Mouse (Mus musculus): Measurements from ENCODE around the gene Olfr1396. TPM values are rescaled to one million over a fixed set of nuclear protein-coding genes. Genes with fewer than 3 reads are reported as not detected.

The Olfr1396 gene
- 5.0 TPM for polyA plus RNA-seq (2014; fragmentation: Illumina TruSeq; extraction: RNeasy Lipid Tissue Mini Kit (QIAGEN cat#74804); ENCODE audit: low read depth, low replicate concordance)

DNA sequence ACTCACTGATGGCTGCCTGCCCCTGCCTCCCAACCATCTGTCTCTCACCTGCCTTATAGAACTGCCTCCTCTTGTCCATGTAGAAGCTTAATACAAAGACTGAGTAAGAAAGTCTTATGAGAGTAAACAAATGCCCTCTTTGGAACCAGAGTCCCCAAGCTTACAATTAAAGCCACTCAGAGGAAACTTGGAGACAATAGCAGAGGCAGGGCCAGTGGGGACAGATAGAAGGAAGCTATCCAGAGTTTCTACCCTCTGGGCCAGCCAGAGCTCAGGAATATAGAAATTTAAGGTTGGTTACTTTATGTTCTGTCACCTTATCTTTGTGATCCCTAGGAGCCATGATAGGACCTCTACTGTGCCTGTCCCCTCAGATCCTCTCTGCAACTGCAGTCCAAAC, at the start of gene Olfr1396:
Gene Olfr1396, minus strand, starts transcription at position 101 of the 400 bp plus-strand sequence.

GRCm38 (mm10) chr11:49154077-49154476, 39.4 kb upstream of the Olfr1396 start, which contains the start of gene Olfr1394:
TSS of gene Olfr1394 (plus strand) at chr11:49154377.

DNA sequence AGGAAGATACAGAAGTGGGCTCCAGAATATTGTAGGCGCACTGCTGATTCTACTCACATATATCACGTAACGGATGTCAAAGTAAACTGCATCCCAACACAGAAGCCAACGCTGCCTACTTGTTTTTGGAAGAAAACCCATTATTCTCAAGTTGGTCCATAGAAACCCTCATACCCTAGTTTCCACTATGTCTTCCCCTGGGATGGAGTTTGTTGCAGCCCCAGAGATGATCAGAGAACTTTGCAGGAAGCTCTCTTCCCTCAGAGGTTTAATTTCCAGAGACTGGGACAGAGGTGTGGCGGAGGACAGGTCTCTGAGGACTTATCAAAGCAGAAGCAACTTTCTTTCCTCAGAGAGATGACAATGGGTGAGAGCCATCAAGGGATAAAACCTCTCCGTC, 27.3 kb upstream of the Olfr1396 start, which contains the start of gene Olfr1395:
Gene Olfr1395, plus strand, starts transcription at position 301 of the 400 bp plus-strand sequence.

DNA sequence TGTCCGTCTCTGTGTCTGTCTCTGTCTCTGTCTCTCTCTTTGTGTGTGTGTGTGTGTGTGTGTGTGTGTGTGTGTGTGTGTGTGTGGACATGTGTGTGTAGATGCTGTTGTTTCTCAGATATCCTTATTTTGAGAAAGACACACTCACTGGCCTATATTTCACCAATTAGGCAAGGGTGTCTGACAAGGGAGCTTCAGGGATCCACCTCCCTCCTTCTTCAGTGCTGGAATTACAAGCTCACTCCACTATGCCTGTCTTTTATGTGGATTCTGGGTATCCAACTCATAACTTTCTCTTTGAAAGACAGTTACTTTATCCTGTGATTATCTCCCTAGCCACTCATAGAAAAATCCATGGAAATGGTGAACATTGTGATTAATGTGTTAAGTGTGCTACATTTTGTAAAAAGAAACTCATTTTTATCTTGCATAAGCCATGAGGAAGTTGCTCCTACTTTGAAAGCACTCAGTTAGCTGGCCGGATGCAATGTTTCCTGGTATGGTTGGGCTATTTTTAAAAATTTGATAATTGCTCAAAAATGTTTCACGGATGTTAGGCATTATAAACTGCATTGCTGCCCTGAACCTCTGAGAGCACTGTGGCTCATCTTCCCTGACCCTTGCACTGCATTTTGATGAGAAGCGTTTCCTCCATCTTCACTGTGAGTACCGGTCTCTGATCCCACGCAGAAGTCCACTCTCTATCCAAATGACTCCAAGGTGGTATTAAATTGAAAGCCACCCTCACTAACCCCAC, 38.5 kb downstream of the Olfr1396 start, which contains the start of gene Ifi47:
Gene Ifi47, plus strand, starts transcription at position 587 of the 757 bp plus-strand sequence.

DNA sequence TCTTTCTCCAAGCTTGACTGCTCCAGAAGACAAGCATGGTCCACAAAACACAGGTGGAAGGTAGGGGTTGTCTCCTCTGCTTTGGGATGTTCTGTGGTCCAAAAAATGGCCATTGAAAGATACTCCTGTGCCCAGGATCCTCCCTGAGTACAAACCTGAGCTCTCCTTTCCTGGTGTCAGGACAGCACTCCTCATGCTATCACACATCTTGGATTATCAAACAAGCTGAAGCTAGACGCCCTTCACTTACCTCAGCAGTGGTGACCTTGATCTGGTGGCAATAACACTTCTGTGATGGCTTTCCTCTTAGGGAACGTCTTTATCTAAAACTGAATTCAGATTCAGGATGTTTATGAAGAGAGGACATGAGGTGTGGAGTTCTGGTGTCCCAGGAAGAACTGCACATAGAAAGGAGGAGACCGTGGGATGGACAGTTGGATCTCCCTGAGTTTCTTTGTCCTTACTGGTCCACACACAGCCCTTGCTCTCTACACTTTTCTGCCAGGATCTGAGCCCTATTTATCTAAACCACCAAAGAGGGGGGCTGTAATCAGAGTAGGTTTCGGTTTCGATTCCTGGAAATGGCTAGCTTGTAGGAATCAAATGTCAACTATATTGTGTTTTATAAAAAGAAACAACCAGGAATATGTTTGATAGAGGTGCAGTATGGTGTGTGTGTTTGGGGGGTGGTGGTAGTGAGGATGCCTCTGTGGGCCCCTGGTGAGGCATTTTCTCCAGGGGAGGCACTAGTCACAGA, 50.8 kb downstream of the Olfr1396 start, which contains the start of gene Tgtp2:
Gene Tgtp2, minus strand, starts transcription at position 494 of the 757 bp plus-strand sequence.

Other genes starting within 250 kb of the Olfr1396 start
- gene Irgm1, start 243.2 kb downstream of the Olfr1396 start, polyA plus RNA-seq (2014; fragmentation: Illumina TruSeq; extraction: RNeasy Lipid Tissue Mini Kit (QIAGEN cat#74804); ENCODE audit: low read depth, low replicate concordance), result 21.4 TPM
- gene Gm5431, start 212.7 kb downstream of the Olfr1396 start, polyA plus RNA-seq (2014; fragmentation: Illumina TruSeq; extraction: RNeasy Lipid Tissue Mini Kit (QIAGEN cat#74804); ENCODE audit: low read depth, low replicate concordance), result 0.58 TPM
- 2.5 TPM for gene Psme2b, start 168.7 kb downstream of the Olfr1396 start, polyA plus RNA-seq (2014; fragmentation: Illumina TruSeq; extraction: RNeasy Lipid Tissue Mini Kit (QIAGEN cat#74804); ENCODE audit: low read depth, low replicate concordance)
- gene Olfr56, start 136.0 kb downstream of the Olfr1396 start, polyA plus RNA-seq (2014; fragmentation: Illumina TruSeq; extraction: RNeasy Lipid Tissue Mini Kit (QIAGEN cat#74804); ENCODE audit: low read depth, low replicate concordance), result not detected
- 2.9 TPM for gene 9930111J21Rik1, start 135.5 kb downstream of the Olfr1396 start, polyA plus RNA-seq (2014; fragmentation: Illumina TruSeq; extraction: RNeasy Lipid Tissue Mini Kit (QIAGEN cat#74804); ENCODE audit: low read depth, low replicate concordance)
- gene Gm12185, start 122.6 kb downstream of the Olfr1396 start, polyA plus RNA-seq (2014; fragmentation: Illumina TruSeq; extraction: RNeasy Lipid Tissue Mini Kit (QIAGEN cat#74804); ENCODE audit: low read depth, low replicate concordance), result 0.26 TPM
- 7.1 TPM for gene Tgtp1, start 120.7 kb downstream of the Olfr1396 start, polyA plus RNA-seq (2014; fragmentation: Illumina TruSeq; extraction: RNeasy Lipid Tissue Mini Kit (QIAGEN cat#74804); ENCODE audit: low read depth, low replicate concordance)
- gene 9930111J21Rik2, start 63.6 kb downstream of the Olfr1396 start, polyA plus RNA-seq (2014; fragmentation: Illumina TruSeq; extraction: RNeasy Lipid Tissue Mini Kit (QIAGEN cat#74804); ENCODE audit: low read depth, low replicate concordance), result 6.3 TPM
- 10.2 TPM for gene Tgtp2, start 50.7 kb downstream of the Olfr1396 start, polyA plus RNA-seq (2014; fragmentation: Illumina TruSeq; extraction: RNeasy Lipid Tissue Mini Kit (QIAGEN cat#74804); ENCODE audit: low read depth, low replicate concordance)
- 3.8 TPM for gene Ifi47, start 38.3 kb downstream of the Olfr1396 start, polyA plus RNA-seq (2014; fragmentation: Illumina TruSeq; extraction: RNeasy Lipid Tissue Mini Kit (QIAGEN cat#74804); ENCODE audit: low read depth, low replicate concordance)
- gene Olfr1395, start 27.4 kb upstream of the Olfr1396 start, polyA plus RNA-seq (2014; fragmentation: Illumina TruSeq; extraction: RNeasy Lipid Tissue Mini Kit (QIAGEN cat#74804); ENCODE audit: low read depth, low replicate concordance), result not detected
- not detected for gene Olfr1394, start 39.5 kb upstream of the Olfr1396 start, polyA plus RNA-seq (2014; fragmentation: Illumina TruSeq; extraction: RNeasy Lipid Tissue Mini Kit (QIAGEN cat#74804); ENCODE audit: low read depth, low replicate concordance)
- gene Btnl9, start 72.3 kb upstream of the Olfr1396 start, polyA plus RNA-seq (2014; fragmentation: Illumina TruSeq; extraction: RNeasy Lipid Tissue Mini Kit (QIAGEN cat#74804); ENCODE audit: low read depth, low replicate concordance), result 34.1 TPM
- 28.4 TPM for gene Zfp62, start 88.4 kb upstream of the Olfr1396 start, polyA plus RNA-seq (2014; fragmentation: Illumina TruSeq; extraction: RNeasy Lipid Tissue Mini Kit (QIAGEN cat#74804); ENCODE audit: low read depth, low replicate concordance)
- gene Mgat1, start 129.3 kb upstream of the Olfr1396 start, polyA plus RNA-seq (2014; fragmentation: Illumina TruSeq; extraction: RNeasy Lipid Tissue Mini Kit (QIAGEN cat#74804); ENCODE audit: low read depth, low replicate concordance), result 49.3 TPM
- gene Olfr1393, start 163.4 kb upstream of the Olfr1396 start, polyA plus RNA-seq (2014; fragmentation: Illumina TruSeq; extraction: RNeasy Lipid Tissue Mini Kit (QIAGEN cat#74804); ENCODE audit: low read depth, low replicate concordance), result 1.9 TPM
- not detected for gene Olfr1392, start 170.4 kb upstream of the Olfr1396 start, polyA plus RNA-seq (2014; fragmentation: Illumina TruSeq; extraction: RNeasy Lipid Tissue Mini Kit (QIAGEN cat#74804); ENCODE audit: low read depth, low replicate concordance)
- gene Olfr10, start 189.9 kb upstream of the Olfr1396 start, polyA plus RNA-seq (2014; fragmentation: Illumina TruSeq; extraction: RNeasy Lipid Tissue Mini Kit (QIAGEN cat#74804); ENCODE audit: low read depth, low replicate concordance), result not detected
- gene Olfr1391, start 207.9 kb upstream of the Olfr1396 start, polyA plus RNA-seq (2014; fragmentation: Illumina TruSeq; extraction: RNeasy Lipid Tissue Mini Kit (QIAGEN cat#74804); ENCODE audit: low read depth, low replicate concordance), result not detected
- gene Olfr1390, start 220.3 kb upstream of the Olfr1396 start, polyA plus RNA-seq (2014; fragmentation: Illumina TruSeq; extraction: RNeasy Lipid Tissue Mini Kit (QIAGEN cat#74804); ENCODE audit: low read depth, low replicate concordance), result not detected

All from heart, adult 10 weeks (tissue).